Mouse (Mus musculus): Measurements from ENCODE around the gene Pgrmc2. TPM values are rescaled to one million over a fixed set of nuclear protein-coding genes. Genes with fewer than 3 reads are reported as not detected.

The Pgrmc2 gene
- polyA plus RNA-seq, 1 experiment from 2014 or later, result 47.8 TPM

- H3K4me2 ChIP-seq (ENCODE audit: low read depth, low read length), result no peak overlapping the region; the same call in 1 of the 2 replicates
- 56% methylated on average over 9 of the region's 9 CpGs for WGBS
- H3K9ac ChIP-seq (ENCODE audit: low read length), result no peak overlapping the region
- H3K4me3 ChIP-seq (ENCODE audit: low read length), result no peak overlapping the region
- peak; percentile 46 for ATAC-seq (replicated peaks; ENCODE audit: extremely low read depth, insufficient read depth, low FRiP score)
- no peaks in the 10 kb centered on the region for H3K36me3 ChIP-seq (ENCODE audit: control insufficient read depth, insufficient read depth)
- H3K9me3 ChIP-seq (replicated peaks; ENCODE audit: control insufficient read depth, low read length), result no peaks in the 10 kb centered on the region
- peak overlapping the region; percentile 73 for H3K27ac ChIP-seq (ENCODE audit: low read length)
- no peaks in the 10 kb centered on the region for H3K27me3 ChIP-seq (ENCODE audit: control insufficient read depth, insufficient read depth, low read length)
- H3K4me1 ChIP-seq (ENCODE audit: control insufficient read depth, insufficient read depth, low read length), result peaks cover 28% of the 10 kb centered on the region
These were observed 19.1 kb upstream of the Pgrmc2 start for GRCm38 (mm10) chr3:41101905-41102304.

- H3K27ac ChIP-seq (ENCODE audit: low read length), result peak overlapping the region; percentile 46
These were observed 17.3 kb upstream of the Pgrmc2 start for GRCm38 (mm10) chr3:41100157-41100556.

GRCm38 (mm10) chr3:41099672-41100071 lies 16.8 kb upstream of the Pgrmc2 start:
- Histone ChIP-seq H3K4me2 (ENCODE audit: low read depth, low read length) (no peak overlapping the region), H3K9me3 (replicated peaks; ENCODE audit: control insufficient read depth, low read length) (no peaks in the 10 kb centered on the region), H3K27ac (ENCODE audit: low read length) (peak overlapping the region; percentile 46), H3K36me3 (ENCODE audit: control insufficient read depth, insufficient read depth) (no peaks in the 10 kb centered on the region), H3K27me3 (ENCODE audit: control insufficient read depth, insufficient read depth, low read length) (no peaks in the 10 kb centered on the region), H3K4me3 (ENCODE audit: low read length) (no peak overlapping the region), H3K4me1 (ENCODE audit: control insufficient read depth, insufficient read depth, low read length) (peaks cover 32% of the 10 kb centered on the region), H3K9ac (ENCODE audit: low read length) (no peak overlapping the region)
- no peak for ATAC-seq (replicated peaks; ENCODE audit: extremely low read depth, insufficient read depth, low FRiP score)
- 73% methylated on average over 1 of the region's 1 CpGs for WGBS

More at GRCm38 (mm10) chr3:41100157-41100556, 17.3 kb upstream of the Pgrmc2 start:
- ATAC-seq (replicated peaks; ENCODE audit: extremely low read depth, insufficient read depth, low FRiP score), result 0 out of 2 replicates have a peak, but pooled peaks have one; percentile 18
- Histone ChIP-seq H3K9ac (ENCODE audit: low read length) (no peak overlapping the region), H3K36me3 (ENCODE audit: control insufficient read depth, insufficient read depth) (no peaks in the 10 kb centered on the region), H3K27me3 (ENCODE audit: control insufficient read depth, insufficient read depth, low read length) (no peaks in the 10 kb centered on the region), H3K4me1 (ENCODE audit: control insufficient read depth, insufficient read depth, low read length) (peaks cover 32% of the 10 kb centered on the region), H3K9me3 (replicated peaks; ENCODE audit: control insufficient read depth, low read length) (no peaks in the 10 kb centered on the region), H3K4me3 (ENCODE audit: low read length) (no peak overlapping the region), H3K4me2 (ENCODE audit: low read depth, low read length) (no peak overlapping the region; the same call in 1 of the 2 replicates)
- 17% methylated on average over 2 of the region's 2 CpGs for WGBS

- Histone ChIP-seq H3K36me3 (ENCODE audit: control insufficient read depth, insufficient read depth) (no peaks in the 10 kb centered on the region), H3K27ac (ENCODE audit: low read length) (no peak overlapping the region), H3K9me3 (replicated peaks; ENCODE audit: control insufficient read depth, low read length) (no peaks in the 10 kb centered on the region), H3K27me3 (ENCODE audit: control insufficient read depth, insufficient read depth, low read length) (no peaks in the 10 kb centered on the region), H3K9ac (ENCODE audit: low read length) (no peak overlapping the region), H3K4me1 (ENCODE audit: control insufficient read depth, insufficient read depth, low read length) (peaks cover 15% of the 10 kb centered on the region), H3K4me2 (ENCODE audit: low read depth, low read length) (no peak overlapping the region), H3K4me3 (ENCODE audit: low read length) (no peak overlapping the region)
- WGBS, result 79% methylated on average over 2 of the region's 2 CpGs
- ATAC-seq (replicated peaks; ENCODE audit: extremely low read depth, insufficient read depth, low FRiP score), result no peak
These were observed 10.4 kb upstream of the Pgrmc2 start for GRCm38 (mm10) chr3:41093210-41093609.

GRCm38 (mm10) chr3:41092311-41092710 lies 9.5 kb upstream of the Pgrmc2 start:
- WGBS, result 79% methylated on average over 4 of the region's 4 CpGs
- Histone ChIP-seq H3K9ac (ENCODE audit: low read length) (no peak overlapping the region), H3K9me3 (replicated peaks; ENCODE audit: control insufficient read depth, low read length) (no peaks in the 10 kb centered on the region), H3K4me3 (ENCODE audit: low read length) (no peak overlapping the region), H3K27me3 (ENCODE audit: control insufficient read depth, insufficient read depth, low read length) (no peaks in the 10 kb centered on the region), H3K36me3 (ENCODE audit: control insufficient read depth, insufficient read depth) (no peaks in the 10 kb centered on the region), H3K4me2 (ENCODE audit: low read depth, low read length) (no peak overlapping the region), H3K27ac (ENCODE audit: low read length) (no peak overlapping the region), H3K4me1 (ENCODE audit: control insufficient read depth, insufficient read depth, low read length) (peaks cover 12% of the 10 kb centered on the region)
- no peak for ATAC-seq (replicated peaks; ENCODE audit: extremely low read depth, insufficient read depth, low FRiP score)

GRCm38 (mm10) chr3:41090839-41091238 lies 8.0 kb upstream of the Pgrmc2 start:
- H3K27ac ChIP-seq (ENCODE audit: low read length), result no peak overlapping the region
- no peak overlapping the region for H3K4me3 ChIP-seq (ENCODE audit: low read length)
- H3K9ac ChIP-seq (ENCODE audit: low read length), result no peak overlapping the region
- no peak overlapping the region for H3K4me2 ChIP-seq (ENCODE audit: low read depth, low read length)
- H3K4me1 ChIP-seq (ENCODE audit: control insufficient read depth, insufficient read depth, low read length), result 0 out of 2 replicates have a peak, but pooled peaks cover 4% of the 10 kb centered on the region
- H3K27me3 ChIP-seq (ENCODE audit: control insufficient read depth, insufficient read depth, low read length), result no peaks in the 10 kb centered on the region
- H3K9me3 ChIP-seq (replicated peaks; ENCODE audit: control insufficient read depth, low read length), result no peaks in the 10 kb centered on the region
- 54% methylated on average over 2 of the region's 2 CpGs for WGBS
- H3K36me3 ChIP-seq (ENCODE audit: control insufficient read depth, insufficient read depth), result no peaks in the 10 kb centered on the region
- no peak for ATAC-seq (replicated peaks; ENCODE audit: extremely low read depth, insufficient read depth, low FRiP score)

GRCm38 (mm10) chr3:41087071-41087470 lies 4.2 kb upstream of the Pgrmc2 start:
- Histone ChIP-seq H3K4me2 (ENCODE audit: low read depth, low read length) (no peak overlapping the region), H3K27ac (ENCODE audit: low read length) (no peak overlapping the region), H3K9me3 (replicated peaks; ENCODE audit: control insufficient read depth, low read length) (no peaks in the 10 kb centered on the region), H3K4me3 (ENCODE audit: low read length) (no peak overlapping the region), H3K36me3 (ENCODE audit: control insufficient read depth, insufficient read depth) (no peaks in the 10 kb centered on the region), H3K4me1 (ENCODE audit: control insufficient read depth, insufficient read depth, low read length) (0 out of 2 replicates have a peak, but pooled peaks cover 4% of the 10 kb centered on the region), H3K27me3 (ENCODE audit: control insufficient read depth, insufficient read depth, low read length) (no peaks in the 10 kb centered on the region), H3K9ac (ENCODE audit: low read length) (no peak overlapping the region)
- ATAC-seq (replicated peaks; ENCODE audit: extremely low read depth, insufficient read depth, low FRiP score), result no peak

GRCm38 (mm10) chr3:41084421-41084820 lies 1.6 kb upstream of the Pgrmc2 start:
- ATAC-seq (replicated peaks; ENCODE audit: extremely low read depth, insufficient read depth, low FRiP score), result no peak
- Histone ChIP-seq H3K9ac (ENCODE audit: low read length) (no peak overlapping the region), H3K4me3 (ENCODE audit: low read length) (no peak overlapping the region), H3K4me2 (ENCODE audit: low read depth, low read length) (no peak overlapping the region), H3K27ac (ENCODE audit: low read length) (no peak overlapping the region), H3K9me3 (replicated peaks; ENCODE audit: control insufficient read depth, low read length) (no peaks in the 10 kb centered on the region), H3K27me3 (ENCODE audit: control insufficient read depth, insufficient read depth, low read length) (no peaks in the 10 kb centered on the region), H3K4me1 (ENCODE audit: control insufficient read depth, insufficient read depth, low read length) (peaks cover 11% of the 10 kb centered on the region), H3K36me3 (ENCODE audit: control insufficient read depth, insufficient read depth) (no peaks in the 10 kb centered on the region; the same call in 1 of the 2 replicates)
- WGBS, result 81% methylated on average over 5 of the region's 5 CpGs

- 1% methylated on average over 6 of the region's 6 CpGs for WGBS
- H3K4me1 ChIP-seq (ENCODE audit: control insufficient read depth, insufficient read depth, low read length), result peaks cover 9% of the 10 kb centered on the region
- no peaks in the 10 kb centered on the region for H3K27me3 ChIP-seq (ENCODE audit: control insufficient read depth, insufficient read depth, low read length)
- peak overlapping the region; percentile 95 for H3K9ac ChIP-seq (ENCODE audit: low read length)
- H3K36me3 ChIP-seq (ENCODE audit: control insufficient read depth, insufficient read depth), result no peaks in the 10 kb centered on the region; the same call in 1 of the 2 replicates
- peak overlapping the region; percentile 94 for H3K27ac ChIP-seq (ENCODE audit: low read length)
- no peaks in the 10 kb centered on the region for H3K9me3 ChIP-seq (replicated peaks; ENCODE audit: control insufficient read depth, low read length)
- H3K4me3 ChIP-seq (ENCODE audit: low read length), result peak overlapping the region; percentile 98
- ATAC-seq (replicated peaks; ENCODE audit: extremely low read depth, insufficient read depth, low FRiP score), result peak; percentile 12
- peak overlapping the region; percentile 86 for H3K4me2 ChIP-seq (ENCODE audit: low read depth, low read length)
These were observed 905 bp upstream of the Pgrmc2 start for GRCm38 (mm10) chr3:41083790-41084112.

Data from heart, embryonic 16.5 days (tissue).